Mouse (Mus musculus) intestine, embryonic 16.5 days (tissue): ENCODE results near the gene Tspan9. TPM values are rescaled to one million over a fixed set of nuclear protein-coding genes. Genes with fewer than 3 reads are reported as not detected.

Experiments used
- ATAC-seq: fragments of 200-750 bp; cut with Nextera tagmentation; 2 replicates; pipeline ENCODE4 v1.8.0; 2017; ENCODE audit warnings: moderate TSS enrichment, moderate library complexity
- H3K27ac ChIP-seq: fragments of 300-500 bp; sonication (generic); 2 replicates; pipeline ENCODE4 v1.5.1; 2014; ENCODE audit warnings: mild to moderate bottlenecking, low read length
- H3K27me3 ChIP-seq: fragments of 300-500 bp; sonication (generic); replicated peaks from 2 replicates; pipeline ENCODE4 v1.6.1; 2014; ENCODE audit warnings: low read length, control low read depth, mixed read lengths; ENCODE audit not compliant: control insufficient read depth, insufficient read depth
- H3K36me3 ChIP-seq: fragments of 300-500 bp; sonication (generic); 2 replicates; pipeline ENCODE4 v1.6.1; 2014; ENCODE audit warnings: low read length, control low read depth; ENCODE audit not compliant: control insufficient read depth, insufficient read depth
- H3K4me1 ChIP-seq: fragments of 300-500 bp; sonication (generic); 2 replicates; pipeline ENCODE4 v1.6.1; 2014; ENCODE audit warnings: low read length, control low read depth, mixed read lengths; ENCODE audit not compliant: control insufficient read depth, insufficient read depth
- H3K4me2 ChIP-seq: fragments of 300-500 bp; sonication (generic); 2 replicates; pipeline ENCODE4 v1.6.1; 2014; ENCODE audit warnings: low read depth, low read length, control low read depth
- H3K4me3 ChIP-seq: fragments of 300-500 bp; sonication (generic); 2 replicates; pipeline ENCODE4 v1.5.1; 2014; ENCODE audit warnings: mild to moderate bottlenecking, low read length
- H3K9ac ChIP-seq: fragments of 300-500 bp; sonication (generic); 2 replicates; pipeline ENCODE4 v1.6.1; 2014; ENCODE audit warnings: low read depth, low read length
- H3K9me3 ChIP-seq: fragments of 300-500 bp; sonication (generic); 2 replicates; pipeline ENCODE4 v1.6.1; 2016; ENCODE audit warnings: low read length, control low read depth; ENCODE audit not compliant: control insufficient read depth
- WGBS: fragments of 180-500 bp; shearing (Covaris S2); extraction: QIAGEN DNeasy Blood & Tissue Kit; methylation state at CpG from one replicate; pipeline ENCODE4 v1.1.7; 2014; 5-methylcytosine and 5-hydroxymethylcytosine counted together
- microRNA-seq: library from miRNA; unstranded; fragments of <30 nt; microRNA quantifications from one replicate; pipeline ENCODE4, GENCODE M21; 2016
- polyA plus RNA-seq: library from polyadenylated mRNA; unstranded; fragments of >200 nt; fragmentation: Nextera tagmentation; extraction: Ambion mirVana; gene quantifications from 2 replicates; pipeline ENCODE4 v1.2.1, GENCODE M21; 2015

Gene Tspan9
- polyA plus RNA-seq, 1 experiment from 2014 or later, result 94.1 TPM

- H3K4me1 ChIP-seq, result no peaks in the 10 kb centered on the region
- WGBS, result 80% methylated on average over 4 of the region's 4 CpGs
Measured at GRCm38 (mm10) chr6:127917712-127918111, 225.7 kb downstream of the Tspan9 start.

GRCm38 (mm10) chr6:127916993-127917392 is 226.4 kb downstream of the Tspan9 start:
- H3K9ac ChIP-seq, result no peak overlapping the region
- no peak for ATAC-seq
- H3K27me3 ChIP-seq, result no peaks in the 10 kb centered on the region
- H3K4me2 ChIP-seq, result no peak overlapping the region
- no peaks in the 10 kb centered on the region for H3K9me3 ChIP-seq
- no peak overlapping the region for H3K27ac ChIP-seq
- WGBS, result 72% methylated on average over 3 of the region's 3 CpGs
- no peaks in the 10 kb centered on the region for H3K36me3 ChIP-seq
- no peak overlapping the region for H3K4me3 ChIP-seq
- no peaks in the 10 kb centered on the region for H3K4me1 ChIP-seq

More at GRCm38 (mm10) chr6:127917712-127918111, 225.7 kb downstream of the Tspan9 start:
- Histone ChIP-seq H3K27me3 (no peaks in the 10 kb centered on the region), H3K36me3 (no peaks in the 10 kb centered on the region), H3K9me3 (no peaks in the 10 kb centered on the region), H3K9ac (no peak overlapping the region), H3K4me3 (no peak overlapping the region), H3K4me2 (no peak overlapping the region), H3K27ac (no peak overlapping the region)
- no peak for ATAC-seq

- Histone ChIP-seq H3K27ac (no peak overlapping the region), H3K27me3 (no peaks in the 10 kb centered on the region), H3K9me3 (no peaks in the 10 kb centered on the region), H3K9ac (no peak overlapping the region), H3K36me3 (no peaks in the 10 kb centered on the region), H3K4me1 (no peaks in the 10 kb centered on the region), H3K4me2 (no peak overlapping the region), H3K4me3 (no peak overlapping the region)
- ATAC-seq, result no peak
- 97% methylated on average over 3 of the region's 3 CpGs for WGBS
Measured at GRCm38 (mm10) chr6:127912938-127913337, 230.5 kb downstream of the Tspan9 start.

- Histone ChIP-seq H3K27me3 (no peaks in the 10 kb centered on the region), H3K9ac (no peak overlapping the region), H3K27ac (no peak overlapping the region), H3K4me3 (no peak overlapping the region), H3K4me1 (no peaks in the 10 kb centered on the region), H3K4me2 (no peak overlapping the region), H3K36me3 (no peaks in the 10 kb centered on the region), H3K9me3 (no peaks in the 10 kb centered on the region)
- WGBS, result 53% methylated on average over 4 of the region's 4 CpGs
- ATAC-seq, result peak; percentile 83
Measured at GRCm38 (mm10) chr6:127911687-127912086, 231.7 kb downstream of the Tspan9 start.

Small RNA genes lying within 50 kb of the gene (microRNA-seq; reads per million reads assigned to microRNA genes)
- gene Gm26338, result not detected

Other genes starting within 250 kb of the Tspan9 start
- 2.1 and 2.3 TPM in 2 replicates for gene Tead4, start 157.2 kb upstream of the Tspan9 start, polyA plus RNA-seq
- gene Tulp3, start 212.3 kb upstream of the Tspan9 start, polyA plus RNA-seq, result 10.1 and 11.3 TPM in 2 replicates
- gene Rhno1, start 219.3 kb upstream of the Tspan9 start, polyA plus RNA-seq, result 85.9 and 95.7 TPM in 2 replicates
- gene Foxm1, start 219.4 kb upstream of the Tspan9 start, polyA plus RNA-seq, result 21.2 and 21.8 TPM in 2 replicates
- 0.22 TPM in 1 of 2 replicates, not detected in the other for gene Tex52, start 231.9 kb upstream of the Tspan9 start, polyA plus RNA-seq
- not detected in 2 replicates for gene Gm44596, start 231.9 kb upstream of the Tspan9 start, polyA plus RNA-seq